Mouse (Mus musculus) 3134 (cell line): ENCODE measurements around the gene Defb13.
"Not testable (repeated sequence)": the region's sequence is repeated elsewhere in the genome, so short reads cannot be mapped to it uniquely, and the experiment has no call there.

ENCODE experiments used
- DNase-seq: peaks from one replicate; pipeline ENCODE4 v3.0.0-alpha.2; 2011; ENCODE audit warnings: low spot score; ENCODE audit not compliant: insufficient read length; ENCODE audit errors: extremely low read depth

Gene Defb13

DNA sequence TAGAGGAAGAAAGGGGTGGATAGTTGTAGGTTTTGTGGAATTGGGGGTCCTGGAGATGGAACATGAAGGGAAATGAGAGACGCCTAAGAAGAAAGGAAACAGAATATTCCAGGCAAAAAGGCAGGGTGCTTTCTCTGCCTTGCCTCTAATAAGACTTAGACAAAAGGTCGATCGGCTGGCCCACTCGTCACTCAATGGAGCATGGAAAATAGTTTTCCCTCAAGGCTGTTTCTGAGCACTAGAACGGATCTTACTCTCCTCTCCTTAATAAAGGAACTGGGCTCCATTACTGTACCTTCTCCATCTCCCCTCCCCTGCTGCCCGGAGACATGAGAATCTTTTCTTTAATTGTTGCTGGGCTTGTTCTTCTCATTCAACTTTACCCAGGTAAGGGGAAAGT is at the start of gene Defb13:
Gene Defb13 (plus strand): TSS at position 301 of the 400 bp plus-strand sequence.
- no peak for DNase-seq

DNA sequence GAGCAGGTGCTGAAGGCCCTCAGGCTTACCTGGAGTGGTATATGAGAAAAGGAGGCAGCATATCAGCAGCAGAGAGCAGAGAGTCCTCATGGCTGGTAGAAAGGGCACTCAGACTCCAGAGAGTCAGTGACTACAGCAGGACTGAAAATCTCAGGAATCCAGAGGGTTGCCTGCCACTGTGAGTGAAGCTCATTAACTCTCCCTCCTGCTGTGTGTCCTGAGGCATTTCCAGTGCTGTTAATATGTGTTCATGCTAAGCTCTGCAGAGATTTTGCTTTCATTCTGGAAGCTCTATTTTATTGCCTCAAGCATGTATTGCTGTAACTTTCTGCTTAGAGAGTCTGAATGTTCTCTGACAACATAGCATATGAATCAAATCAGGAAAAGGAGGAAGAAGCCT is 40.3 kb upstream of the Defb13 start, which contains the start of gene Defb11:
Gene Defb11 (minus strand): TSS at position 123 of the 400 bp plus-strand sequence.
- DNase-seq, result not testable (repeated sequence)

DNA sequence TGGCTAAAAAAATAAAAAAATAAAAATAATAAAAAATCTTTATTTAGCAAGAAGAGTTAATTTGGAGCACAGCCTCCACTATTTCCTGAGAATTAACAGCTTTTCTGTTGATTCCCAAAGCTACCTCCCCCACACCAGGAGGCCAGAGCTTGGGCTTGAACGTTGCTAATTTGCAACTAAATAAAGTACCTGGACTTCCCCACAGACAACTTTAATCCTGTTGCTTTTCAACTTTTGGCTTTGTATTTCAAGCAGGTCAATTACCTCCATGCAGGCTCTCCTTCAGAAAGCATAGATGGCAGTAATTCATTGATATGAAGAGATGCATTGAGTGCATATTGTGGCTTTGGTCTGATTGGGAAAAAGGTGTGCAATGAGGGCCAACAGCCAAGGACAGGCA is 34.6 kb upstream of the Defb13 start:
- DNase-seq, result no peak

DNA sequence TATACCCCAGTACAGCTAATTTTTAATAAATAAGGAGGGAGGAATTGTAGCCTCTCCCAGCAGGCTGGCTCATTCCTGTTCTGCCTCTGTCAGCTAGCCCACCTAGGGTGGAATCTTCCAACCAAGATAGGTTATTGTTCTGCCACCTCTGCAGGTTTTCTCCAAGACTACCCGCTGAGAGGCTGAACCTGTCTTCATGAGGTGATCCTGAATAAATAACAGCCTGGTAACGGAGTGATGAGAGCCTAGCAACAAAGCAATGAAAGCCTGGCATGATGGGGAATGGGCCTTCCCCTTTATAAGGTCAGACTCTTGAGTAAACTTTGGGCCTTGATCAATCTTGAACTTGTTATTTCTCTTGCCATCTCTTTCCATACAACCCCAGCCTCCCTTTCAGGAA is 34.0 kb upstream of the Defb13 start:
- DNase-seq, result no peak

DNA sequence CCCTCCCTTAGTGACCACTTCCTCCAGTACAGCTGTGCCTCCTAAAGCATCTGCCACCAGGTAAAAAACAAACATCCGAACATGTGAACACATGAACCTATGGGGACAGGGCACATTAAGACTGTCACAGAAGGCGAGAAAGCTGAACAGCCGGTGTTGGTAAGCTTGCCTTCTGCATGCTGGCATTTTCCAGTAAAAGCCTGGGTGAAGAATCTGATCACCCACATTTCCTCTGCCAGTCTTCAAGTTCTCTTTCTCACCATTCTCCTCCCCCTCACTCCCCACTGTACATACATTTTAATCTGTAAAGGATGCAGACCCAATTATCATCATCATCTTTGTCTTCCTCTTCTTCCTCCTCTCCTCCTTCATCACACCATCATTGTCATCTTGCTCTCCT is 30.9 kb upstream of the Defb13 start:
- no peak for DNase-seq

DNA sequence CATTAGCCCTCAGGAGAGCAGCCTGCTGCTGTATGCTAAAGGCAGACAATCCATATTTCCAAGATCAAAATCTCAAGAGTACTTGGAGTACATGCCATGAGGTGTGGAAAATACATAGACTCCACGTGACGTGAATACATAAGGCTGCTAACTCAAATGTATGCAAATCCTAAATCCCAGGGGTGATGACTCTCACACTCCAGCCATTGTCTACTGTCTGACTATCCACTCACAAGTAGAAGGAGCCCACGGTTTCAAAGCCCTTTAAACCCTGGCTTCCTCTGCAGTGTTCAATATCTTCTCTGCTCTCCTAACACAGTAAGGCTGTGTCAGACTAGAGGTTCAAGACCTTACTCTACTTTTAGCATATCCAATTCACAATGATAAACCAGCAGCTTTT is 15.8 kb upstream of the Defb13 start:
- not testable (repeated sequence) for DNase-seq

DNA sequence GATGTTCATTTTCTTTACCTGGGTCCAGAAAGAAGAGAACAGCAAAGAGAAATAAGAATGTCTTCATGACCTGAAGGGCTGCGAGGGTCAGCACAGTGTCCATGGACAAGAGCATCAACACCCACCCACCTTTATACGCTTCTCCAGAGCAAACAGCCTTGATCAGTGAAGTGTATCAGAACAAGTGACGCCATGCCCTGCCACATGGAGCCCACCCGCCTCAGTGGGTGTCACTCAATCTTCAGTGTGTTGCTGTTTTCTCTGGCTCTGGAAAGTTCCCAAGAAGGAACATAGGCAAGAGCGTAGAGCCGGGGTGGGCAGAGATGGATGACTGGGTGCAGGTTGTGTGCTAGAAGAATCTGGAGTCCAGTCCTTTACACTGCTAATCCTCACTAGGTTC is 14.0 kb upstream of the Defb13 start, which contains the start of gene Defb15:
Gene Defb15 (minus strand): TSS at position 101 of the 400 bp plus-strand sequence.
- DNase-seq, result no peak

DNA sequence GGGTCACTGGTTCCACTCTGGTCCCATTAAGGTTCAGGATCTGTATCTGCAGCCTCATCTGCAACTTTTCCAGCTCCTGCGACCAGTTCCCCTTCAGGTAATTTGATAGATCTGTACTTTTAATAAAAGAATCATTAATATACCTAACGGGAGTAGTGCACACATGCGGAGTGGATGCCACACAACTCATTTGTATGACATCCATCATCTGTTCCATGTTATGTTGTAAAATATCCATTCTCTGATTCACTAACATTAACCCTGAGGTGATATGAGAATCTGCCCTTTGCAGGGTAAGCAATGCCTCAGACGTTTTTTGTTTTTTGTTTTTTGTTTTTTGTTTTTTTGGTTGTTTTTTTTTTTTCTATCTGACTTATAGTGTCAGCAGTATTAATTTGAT is 8.5 kb upstream of the Defb13 start, which contains the start of gene Defb35:
Gene Defb35 (plus strand): TSS at position 301 of the 400 bp plus-strand sequence.
- DNase-seq, result not testable (repeated sequence)

DNA sequence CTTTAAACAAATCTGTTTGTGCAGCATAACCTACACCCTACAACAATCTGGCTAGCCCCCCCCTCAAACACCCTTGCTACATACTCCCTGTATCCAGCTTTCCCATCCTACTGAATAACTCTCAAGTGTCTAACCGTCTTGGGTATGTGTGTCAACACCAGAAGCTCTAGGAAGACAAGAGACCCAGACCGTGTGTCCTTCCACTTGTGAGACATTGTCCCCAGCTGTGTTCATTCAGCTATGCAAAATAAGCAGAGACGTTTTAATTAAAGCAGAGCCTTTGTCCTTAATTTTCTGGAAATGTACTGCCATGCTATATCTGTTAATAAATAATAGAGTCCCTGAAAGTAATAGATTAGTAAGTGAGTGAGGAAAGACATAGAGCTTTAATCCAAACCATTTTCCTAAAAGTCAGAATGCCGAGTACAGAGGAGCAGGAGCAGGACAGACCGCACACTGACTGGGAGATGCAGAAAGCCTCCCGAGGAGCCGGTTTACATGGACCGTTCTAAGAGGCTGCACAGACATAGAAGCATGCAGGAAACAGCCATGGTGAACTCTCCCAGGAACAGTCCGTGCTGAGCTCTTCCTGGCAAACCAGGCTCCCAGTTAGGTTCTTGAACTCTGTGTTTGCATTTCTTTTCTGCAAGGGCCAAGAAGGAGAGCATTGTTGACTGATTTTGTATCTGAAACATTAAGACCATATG is 902 bp downstream of the Defb13 start:
- no peak for DNase-seq

DNA sequence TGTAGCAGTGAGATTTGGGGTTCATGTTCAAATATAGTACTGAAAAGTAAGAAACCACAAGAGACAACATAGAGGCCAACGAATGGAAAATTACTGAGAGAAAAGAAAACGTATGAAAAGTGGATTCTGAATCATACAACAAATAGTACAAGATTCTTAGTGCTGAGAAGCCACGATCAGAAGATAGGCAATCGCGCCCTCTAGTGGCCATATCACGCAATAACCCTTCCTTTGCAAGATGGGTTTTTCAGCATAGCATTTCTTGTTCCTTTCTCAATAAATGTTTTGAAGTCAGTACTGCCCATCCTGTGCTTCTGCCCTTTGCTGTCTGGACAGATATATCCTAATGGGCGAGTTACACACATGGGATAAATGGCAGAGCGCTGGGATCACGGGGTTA is 8.8 kb downstream of the Defb13 start:
- peak; percentile 11 for DNase-seq

DNA sequence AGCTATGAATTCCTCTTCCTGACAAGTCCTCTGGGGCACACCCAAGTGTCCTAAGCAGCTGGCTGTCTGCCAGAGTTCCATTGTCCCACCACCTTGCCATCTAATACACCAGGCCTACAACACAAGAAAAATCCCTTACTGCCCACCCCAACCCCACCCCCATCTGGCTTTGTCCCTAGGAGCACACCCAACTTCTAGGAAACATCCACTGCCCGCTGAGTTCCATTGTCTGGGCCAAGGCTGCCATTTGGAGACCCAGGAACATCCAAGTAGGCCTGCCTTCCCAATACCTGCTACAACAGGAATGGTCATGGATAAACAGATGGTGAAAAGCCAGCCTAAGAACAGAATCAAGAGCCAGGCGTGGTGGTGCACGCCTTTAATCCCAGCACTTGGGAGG is 9.8 kb downstream of the Defb13 start:
- no peak for DNase-seq

DNA sequence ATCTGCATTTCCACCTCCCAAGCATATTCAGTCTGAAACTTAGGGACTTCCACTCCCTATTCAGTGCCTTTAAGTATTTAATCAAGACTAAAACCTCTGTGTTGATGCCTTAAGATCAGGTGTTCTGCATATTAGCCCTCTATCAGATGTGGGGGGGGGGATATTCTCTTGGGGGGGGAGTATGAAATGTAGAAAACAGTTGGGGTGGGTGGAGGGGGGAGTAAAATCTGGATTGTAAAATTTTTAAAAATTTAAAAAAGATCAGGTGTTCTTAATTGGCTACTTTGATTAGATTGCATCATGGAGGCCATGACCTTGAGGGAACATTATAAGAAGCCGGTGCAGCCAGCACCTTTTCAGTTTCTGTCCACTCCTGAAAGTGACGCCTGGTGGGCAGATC is 11.9 kb downstream of the Defb13 start, which contains the start of gene Fam90a1a:
Gene Fam90a1a (plus strand): TSS at position 301 of the 400 bp plus-strand sequence.
- no peak for DNase-seq

DNA sequence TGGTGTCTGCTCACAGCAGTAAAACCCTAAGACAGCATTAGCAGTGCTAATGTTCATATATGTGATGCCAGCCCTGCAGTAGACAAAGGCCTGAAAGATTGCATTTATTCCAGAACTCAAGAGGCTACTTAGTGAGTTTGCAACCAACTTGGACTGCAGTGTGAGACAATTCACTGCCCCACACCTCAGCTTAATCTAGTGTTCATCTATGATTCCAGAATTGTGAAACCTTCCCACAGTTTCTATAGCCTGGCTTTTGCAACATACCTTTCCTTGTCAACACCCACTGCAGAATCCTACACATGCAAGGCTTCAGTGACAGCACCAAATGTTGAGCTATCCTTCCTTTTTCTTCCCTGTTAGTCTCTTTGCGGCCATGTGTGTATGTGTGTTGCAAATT is 20.1 kb downstream of the Defb13 start:
- no peak for DNase-seq

DNA sequence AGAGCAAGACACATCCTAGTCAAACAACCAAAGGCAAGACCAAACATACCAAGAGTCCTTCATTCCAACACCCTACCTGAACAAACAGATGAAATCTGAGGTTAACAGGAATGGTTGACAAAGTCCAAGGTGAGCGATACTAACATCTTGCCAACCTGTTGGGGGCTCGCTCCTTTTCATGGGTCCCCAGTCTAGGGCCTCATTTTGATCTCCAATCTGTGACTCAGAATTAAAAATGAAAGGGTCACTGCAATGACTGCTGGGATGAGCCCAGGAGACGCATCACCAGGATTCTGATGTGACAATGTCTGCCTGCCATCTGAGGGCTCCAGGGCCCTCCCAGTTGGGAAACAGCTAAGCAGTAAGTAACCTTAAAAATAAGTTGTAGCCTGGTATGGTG is 22.9 kb downstream of the Defb13 start, which contains the start of gene Ccdc70:
Gene Ccdc70 (plus strand): TSS at position 301 of the 400 bp plus-strand sequence.
- no peak for DNase-seq

DNA sequence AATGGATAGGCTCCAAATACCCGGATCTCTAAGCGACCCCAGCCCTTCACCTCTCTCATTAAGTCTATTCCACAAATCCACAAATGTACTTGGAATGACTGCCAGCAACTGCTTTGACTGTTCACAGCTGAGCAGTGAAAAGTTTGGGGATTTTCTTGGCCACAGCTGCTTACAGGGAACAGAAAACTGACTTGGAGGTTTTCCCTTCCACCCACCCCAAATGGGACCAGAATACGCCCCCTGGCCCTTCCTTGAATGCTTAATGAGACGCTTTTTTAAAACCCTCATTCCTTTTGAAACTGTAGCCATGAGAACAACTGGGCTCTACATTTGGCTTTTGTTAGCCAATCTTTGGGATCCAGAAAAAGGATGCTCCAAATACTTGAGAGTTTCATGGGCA is 31.6 kb downstream of the Defb13 start:
- no peak for DNase-seq

DNA sequence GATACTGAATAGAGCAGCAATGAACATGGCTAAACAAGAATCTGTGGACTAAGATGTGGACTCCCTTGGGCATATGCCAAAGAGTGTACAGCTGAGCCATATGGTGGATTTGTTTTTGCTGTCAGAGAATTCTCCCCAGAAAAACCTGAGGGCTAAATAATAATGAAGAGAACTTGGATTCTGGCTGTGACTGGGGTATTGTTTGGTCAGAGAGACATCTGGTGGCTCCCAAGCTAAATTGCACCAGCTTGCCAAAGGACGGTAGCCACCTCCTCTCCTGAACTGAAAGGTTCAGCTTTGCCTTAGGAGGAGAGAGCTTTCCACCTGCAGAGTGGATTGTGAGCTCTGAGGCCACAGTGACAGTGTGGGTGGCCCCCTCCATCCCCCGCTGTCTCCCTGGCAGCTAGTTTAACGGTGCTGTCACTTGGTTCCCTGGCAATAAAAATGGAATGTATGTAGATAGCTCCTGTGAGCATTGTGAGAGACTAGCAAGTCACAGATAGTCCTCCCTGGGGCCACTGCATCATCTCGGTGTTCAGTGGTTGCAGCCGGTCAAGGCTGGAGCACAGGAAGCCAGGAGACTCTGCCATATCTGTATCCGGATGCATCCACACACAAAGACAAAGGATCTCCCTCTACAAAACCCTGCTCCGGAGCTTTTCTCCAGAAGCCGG is 35.2 kb downstream of the Defb13 start:
- DNase-seq, result no peak

DNA sequence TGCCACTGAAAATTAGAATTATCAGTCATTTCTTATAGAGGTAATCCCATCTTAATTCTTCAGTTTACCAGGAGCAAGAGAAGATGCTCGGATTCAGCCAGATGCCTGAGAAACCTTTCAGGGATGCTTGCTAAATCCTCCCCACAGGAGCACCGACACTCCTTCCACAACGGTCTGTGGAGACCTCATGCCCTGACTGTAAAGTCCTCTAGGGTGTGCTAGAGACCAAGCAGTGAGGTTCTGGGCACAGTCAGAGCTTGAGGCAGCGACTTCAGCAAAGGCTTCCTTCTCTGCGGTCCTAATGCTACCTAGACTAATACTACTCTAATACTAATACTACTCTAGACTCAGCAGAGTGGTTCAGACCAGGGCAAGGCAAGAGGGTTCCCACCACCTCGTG is 45.6 kb downstream of the Defb13 start:
- no peak for DNase-seq

DNA sequence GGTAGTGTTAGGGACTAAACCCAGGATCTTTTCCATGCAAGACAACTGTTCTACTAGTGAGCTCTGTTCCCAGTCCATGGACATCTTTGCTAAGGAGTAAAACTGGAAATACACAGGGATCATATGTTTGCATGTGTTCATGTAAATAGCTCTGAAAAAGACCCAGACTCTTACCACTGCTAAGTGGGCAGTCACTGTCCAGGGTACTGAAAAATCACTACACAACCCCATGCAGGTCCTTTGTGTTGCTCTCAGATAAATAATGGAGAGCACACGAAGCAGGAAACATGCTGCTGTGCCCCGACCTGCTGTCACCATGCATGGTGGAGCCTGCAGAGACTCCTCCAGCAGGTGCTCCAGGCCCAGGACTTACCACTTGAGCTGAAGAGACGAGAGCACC is 48.6 kb downstream of the Defb13 start:
- no peak for DNase-seq
